Mouse (Mus musculus): ENCODE measurements at regions not wholly inside any gene's neighbourhood (a gene's known extent, or its start where the extent isn't known, plus 50 kb on each side); places are given as distances from the start of the nearest gene placed in this dataset.

DNA sequence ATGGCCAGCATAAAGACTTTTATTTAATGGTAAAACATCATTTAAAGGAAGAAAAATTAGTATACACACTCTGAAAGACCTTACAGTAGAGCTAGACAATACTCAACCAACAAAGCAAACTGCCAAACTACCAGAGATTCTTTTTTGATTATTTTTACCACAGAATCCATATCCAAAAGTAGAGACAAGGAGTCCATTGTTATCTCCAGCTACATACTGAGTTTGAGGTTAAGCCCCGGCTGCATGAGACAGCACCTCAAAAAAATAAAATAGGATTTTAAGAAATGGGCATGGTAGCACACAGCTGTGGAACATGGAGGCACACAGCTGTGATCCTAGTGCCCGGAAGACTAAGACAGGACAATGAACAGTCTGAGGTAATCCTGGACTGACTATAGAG, 293.4 kb downstream of the Sox4 start:
- H3K27me3 ChIP-seq (ENCODE audit: control insufficient read depth in 1 of 2, insufficient read depth in 2 of 2, low read length in 2 of 2): no peaks in the 10 kb centered on the region
- no peaks in the 10 kb centered on the region for H3K9me3 ChIP-seq (replicated peaks; ENCODE audit: insufficient read depth, low read length)
- no peaks in the 10 kb centered on the region for H3K4me1 ChIP-seq (ENCODE audit: control insufficient read depth in 1 of 2, insufficient read depth in 2 of 2, low read length in 2 of 2)
- H3K9ac ChIP-seq (ENCODE audit: control insufficient read depth, low read depth, low read length, poor library complexity, severe bottlenecking): no peak overlapping the region
- H3K79me2 ChIP-seq (ENCODE audit: control insufficient read depth, insufficient read depth, low read length, poor library complexity): no peaks in the 10 kb centered on the region
- no peak for TF ChIP-seq HCFC1 (IDR thresholded peaks at IDR 0.05; ENCODE audit: low read depth, low read length)
- TF ChIP-seq TCF12 (IDR thresholded peaks at IDR 0.05; ENCODE audit: low read depth, low read length): no peak
- no peak for TF ChIP-seq CHD2 (IDR thresholded peaks at IDR 0.05; ENCODE audit: low read length)
- TF ChIP-seq ZMIZ1 (IDR thresholded peaks at IDR 0.05; ENCODE audit: low read depth, low read length): no peak
- no peak for TF ChIP-seq RAD21 (IDR thresholded peaks at IDR 0.05; ENCODE audit: low read depth, low read length)
- TF ChIP-seq MAFK (IDR thresholded peaks at IDR 0.05; ENCODE audit: borderline replicate concordance, low read depth, low read length): no peak
- TF ChIP-seq POLR2AphosphoS2 (IDR thresholded peaks at IDR 0.05; ENCODE audit: low read length): no peak
- no peak for TF ChIP-seq JUND (IDR thresholded peaks at IDR 0.05; ENCODE audit: low read depth, low read length)
- TF ChIP-seq RCOR1 (IDR thresholded peaks at IDR 0.05; ENCODE audit: low read depth, low read length): no peak
- TF ChIP-seq MAZ (IDR thresholded peaks at IDR 0.05; ENCODE audit: low read depth, low read length): no peak
- TF ChIP-seq MXI1 (IDR thresholded peaks at IDR 0.05; ENCODE audit: low read depth, low read length): no peak
- no peak for TF ChIP-seq NRF1 (IDR thresholded peaks at IDR 0.05; ENCODE audit: insufficient read depth, low read depth, low read length, poor library complexity, severe bottlenecking)
- TF ChIP-seq BHLHE40 (IDR thresholded peaks at IDR 0.05; ENCODE audit: borderline replicate concordance, low read depth, low read length): no peak
- no peak for TF ChIP-seq MEF2A (IDR thresholded peaks at IDR 0.05; ENCODE audit: extremely low read depth, insufficient replicate concordance, low read depth, low read length, poor library complexity, severe bottlenecking)
- no peak for TF ChIP-seq GATA1 (IDR thresholded peaks at IDR 0.05; ENCODE audit: low read depth, low read length)
- no peak for TF ChIP-seq KAT2A (conservative IDR thresholded peaks at IDR 0.05; ENCODE audit: low read depth, low read length)
- no peak for TF ChIP-seq ZNF384 (IDR thresholded peaks at IDR 0.05; ENCODE audit: low read depth, low read length)
- TF ChIP-seq NELFE (IDR thresholded peaks at IDR 0.05; ENCODE audit: low read depth, low read length): no peak
- no peak overlapping the region for H3K4me3 ChIP-seq (ENCODE audit: control insufficient read depth in 1 of 2, insufficient read depth in 1 of 2, low read depth in 2 of 2, low read length in 2 of 2)
- no peaks in the 10 kb centered on the region for H3K36me3 ChIP-seq (ENCODE audit: control insufficient read depth in 1 of 2, insufficient read depth in 2 of 2, low read length in 2 of 2)
- no peak for DNase-seq (ENCODE audit: low read depth, low spot score)
- no peak overlapping the region for H3K27ac ChIP-seq (ENCODE audit: control insufficient read depth, low read depth, low read length)

DNA sequence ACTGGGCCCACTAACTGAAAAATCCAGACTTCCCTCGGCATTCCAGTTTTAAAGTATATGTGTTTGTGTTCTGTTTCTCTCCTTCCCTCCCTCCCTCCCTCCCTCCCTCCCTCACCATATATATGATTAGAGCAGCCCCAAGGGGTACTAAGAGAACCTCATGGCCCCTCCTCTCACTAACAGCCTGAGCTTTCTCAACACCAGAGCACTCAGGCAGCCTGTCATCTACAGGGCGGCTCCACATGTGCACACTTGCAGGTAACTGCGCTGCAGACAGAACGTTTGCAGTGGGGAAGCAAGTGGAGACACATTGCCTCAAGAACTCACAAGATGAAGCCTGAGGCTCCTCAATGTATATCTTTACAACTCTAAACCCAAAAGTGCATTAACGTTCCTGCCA, 294.9 kb downstream of the Sox4 start:
- Histone ChIP-seq H3K9ac (ENCODE audit: control insufficient read depth, low read depth, low read length, poor library complexity, severe bottlenecking) (no peak overlapping the region), H3K4me1 (ENCODE audit: control insufficient read depth in 1 of 2, insufficient read depth in 2 of 2, low read length in 2 of 2) (no peaks in the 10 kb centered on the region), H3K27ac (ENCODE audit: control insufficient read depth, low read depth, low read length) (no peak overlapping the region), H3K79me2 (ENCODE audit: control insufficient read depth, insufficient read depth, low read length, poor library complexity) (no peaks in the 10 kb centered on the region), H3K9me3 (replicated peaks; ENCODE audit: insufficient read depth, low read length) (no peaks in the 10 kb centered on the region), H3K4me3 (ENCODE audit: control insufficient read depth in 1 of 2, insufficient read depth in 1 of 2, low read depth in 2 of 2, low read length in 2 of 2) (no peak overlapping the region), H3K27me3 (ENCODE audit: control insufficient read depth in 1 of 2, insufficient read depth in 2 of 2, low read length in 2 of 2) (no peaks in the 10 kb centered on the region), H3K36me3 (ENCODE audit: control insufficient read depth in 1 of 2, insufficient read depth in 2 of 2, low read length in 2 of 2) (no peaks in the 10 kb centered on the region)
- TF ChIP-seq HCFC1 (IDR thresholded peaks at IDR 0.05; ENCODE audit: low read depth, low read length): no peak
- no peak for TF ChIP-seq POLR2AphosphoS2 (IDR thresholded peaks at IDR 0.05; ENCODE audit: low read length)
- TF ChIP-seq ZNF384 (IDR thresholded peaks at IDR 0.05; ENCODE audit: low read depth, low read length): no peak
- no peak for TF ChIP-seq NRF1 (IDR thresholded peaks at IDR 0.05; ENCODE audit: insufficient read depth, low read depth, low read length, poor library complexity, severe bottlenecking)
- TF ChIP-seq RAD21 (IDR thresholded peaks at IDR 0.05; ENCODE audit: low read depth, low read length): no peak
- TF ChIP-seq RCOR1 (IDR thresholded peaks at IDR 0.05; ENCODE audit: low read depth, low read length): no peak
- no peak for TF ChIP-seq EP300 (IDR thresholded peaks at IDR 0.05; ENCODE audit: low read depth in 1 of 2, low read length in 2 of 2)
- TF ChIP-seq POLR2A (IDR thresholded peaks at IDR 0.05; ENCODE audit: control insufficient read depth in 1 of 2, insufficient read depth in 1 of 2, low read depth in 1 of 2, low read length in 2 of 2, poor library complexity in 1 of 2): no peak
- no peak for TF ChIP-seq CHD1 (IDR thresholded peaks at IDR 0.05; ENCODE audit: low read depth, low read length)
- no peak for TF ChIP-seq JUND (IDR thresholded peaks at IDR 0.05; ENCODE audit: low read depth, low read length)
- no peak for TF ChIP-seq SIN3A (IDR thresholded peaks at IDR 0.05; ENCODE audit: low read length)
- no peak for TF ChIP-seq MYC (IDR thresholded peaks at IDR 0.05; ENCODE audit: low read depth, low read length)
- no peak for DNase-seq (ENCODE audit: low read depth, low spot score)

Data from MEL (cell line).